Mouse (Mus musculus) kidney, embryonic 15.5 days (tissue): Measurements from ENCODE around the gene Opa3. TPM values are rescaled to one million over a fixed set of nuclear protein-coding genes. Genes with fewer than 3 reads are reported as not detected.
A peak's percentile ranks its signal among the peaks of the same experiment; 100 is the strongest.

ENCODE experiments used
- ATAC-seq: fragments of 200-750 bp; cut with Nextera tagmentation; replicated peaks from 2 replicates; pipeline ENCODE4 v1.8.0; 2017; ENCODE audit warnings: moderate TSS enrichment; ENCODE audit not compliant: low FRiP score
- H3K27ac ChIP-seq: fragments of 300-500 bp; sonication (generic); 2 replicates; pipeline ENCODE4 v1.5.1; 2015; ENCODE audit warnings: mild to moderate bottlenecking, inconsistent platforms
- H3K27me3 ChIP-seq: fragments of 300-500 bp; sonication (generic); 2 replicates; pipeline ENCODE4 v1.6.1; 2015; ENCODE audit warnings: inconsistent platforms
- H3K36me3 ChIP-seq: fragments of 300-500 bp; sonication (generic); 2 replicates; pipeline ENCODE4 v1.6.1; 2015; ENCODE audit warnings: inconsistent platforms
- H3K4me1 ChIP-seq: fragments of 300-500 bp; sonication (generic); 2 replicates; pipeline ENCODE4 v1.6.1; 2015; ENCODE audit warnings: inconsistent platforms
- H3K4me2 ChIP-seq: fragments of 300-500 bp; sonication (generic); 2 replicates; pipeline ENCODE4 v1.6.1; 2015; ENCODE audit warnings: moderate library complexity, mild to moderate bottlenecking, inconsistent platforms
- H3K4me3 ChIP-seq: fragments of 300-500 bp; sonication (generic); replicated peaks from 2 replicates; pipeline ENCODE4 v1.5.1; 2015; ENCODE audit warnings: mild to moderate bottlenecking, inconsistent platforms
- H3K9ac ChIP-seq: fragments of 300-500 bp; sonication (generic); 2 replicates; pipeline ENCODE4 v1.6.1; 2015; ENCODE audit warnings: mild to moderate bottlenecking, inconsistent platforms
- H3K9me3 ChIP-seq: fragments of 300-500 bp; sonication (generic); replicated peaks from 2 replicates; pipeline ENCODE4 v1.6.1; 2016; ENCODE audit warnings: inconsistent platforms
- WGBS: fragments of 180-500 bp; shearing (Covaris S2); methylation state at CpG from one replicate; pipeline ENCODE4 v1.1.7; 2015; ENCODE audit warnings: mixed read lengths; 5-methylcytosine and 5-hydroxymethylcytosine counted together
- polyA plus RNA-seq: library from polyadenylated mRNA; unstranded; fragments of >200 nt; fragmentation: Nextera tagmentation; extraction: Ambion mirVana; gene quantifications from 2 replicates; pipeline ENCODE4 v1.2.1, GENCODE M21; 2015

Opa3 gene
- polyA plus RNA-seq, 1 experiment from 2014 or later: 40.5 TPM

GRCm38 (mm10) chr7:19217944-19218343 is 10.2 kb upstream of the Opa3 start:
- Histone ChIP-seq H3K36me3 (no peaks in the 10 kb centered on the region), H3K4me1 (peaks cover 37% of the 10 kb centered on the region), H3K27me3 (no peaks in the 10 kb centered on the region), H3K4me2 (no peak overlapping the region), H3K9ac (no peak overlapping the region), H3K27ac (no peak overlapping the region), H3K9me3 (no peaks in the 10 kb centered on the region), H3K4me3 (no peak overlapping the region)
- WGBS: 18% methylated on average over 1 of the region's 3 CpGs
- ATAC-seq: 0 out of 2 replicates have a peak, but pooled peaks have one; percentile 9

- Histone ChIP-seq H3K4me3 (no peak overlapping the region), H3K27me3 (no peaks in the 10 kb centered on the region), H3K4me2 (no peak overlapping the region), H3K36me3 (peaks cover 10% of the 10 kb centered on the region; the same call in 1 of the 2 replicates), H3K9me3 (no peaks in the 10 kb centered on the region), H3K27ac (no peak overlapping the region), H3K9ac (no peak overlapping the region), H3K4me1 (peaks cover 20% of the 10 kb centered on the region)
- WGBS: 67% methylated on average over 3 of the region's 3 CpGs
- ATAC-seq: no peak
These were observed 8.1 kb upstream of the Opa3 start for GRCm38 (mm10) chr7:19220061-19220460.

GRCm38 (mm10) chr7:19222189-19222588 is 5.9 kb upstream of the Opa3 start:
- no peak overlapping the region for H3K4me3 ChIP-seq
- WGBS: 95% methylated on average over 16 of the region's 16 CpGs
- ATAC-seq: no peak

GRCm38 (mm10) chr7:19222875-19223274 is 5.3 kb upstream of the Opa3 start:
- WGBS: 84% methylated on average over 14 of the region's 14 CpGs
- no peak overlapping the region for H3K9ac ChIP-seq
- no peak for ATAC-seq

More at GRCm38 (mm10) chr7:19222189-19222588, 5.9 kb upstream of the Opa3 start:
- Histone ChIP-seq H3K27me3 (no peaks in the 10 kb centered on the region), H3K9ac (no peak overlapping the region), H3K27ac (no peak overlapping the region), H3K36me3 (peaks cover 15% of the 10 kb centered on the region; the same call in 1 of the 2 replicates), H3K9me3 (no peaks in the 10 kb centered on the region), H3K4me1 (peaks cover 16% of the 10 kb centered on the region), H3K4me2 (no peak overlapping the region)

GRCm38 (mm10) chr7:19224933-19225332 is 3.2 kb upstream of the Opa3 start:
- WGBS: 84% methylated on average over 4 of the region's 4 CpGs
- Histone ChIP-seq H3K27me3 (no peaks in the 10 kb centered on the region), H3K27ac (no peak overlapping the region), H3K36me3 (peaks cover 15% of the 10 kb centered on the region; the same call in 1 of the 2 replicates), H3K9ac (no peak overlapping the region), H3K4me3 (no peak overlapping the region), H3K4me2 (no peak overlapping the region), H3K9me3 (no peaks in the 10 kb centered on the region), H3K4me1 (peaks cover 20% of the 10 kb centered on the region)
- ATAC-seq: no peak

More at GRCm38 (mm10) chr7:19222875-19223274, 5.3 kb upstream of the Opa3 start:
- Histone ChIP-seq H3K4me3 (no peak overlapping the region), H3K27ac (no peak overlapping the region), H3K36me3 (peaks cover 15% of the 10 kb centered on the region; the same call in 1 of the 2 replicates), H3K9me3 (no peaks in the 10 kb centered on the region), H3K27me3 (no peaks in the 10 kb centered on the region), H3K4me1 (peaks cover 16% of the 10 kb centered on the region), H3K4me2 (no peak overlapping the region)

- WGBS: 17% methylated on average over 20 of the region's 20 CpGs
- ATAC-seq: peak; percentile 27
- H3K9me3 ChIP-seq: no peaks in the 10 kb centered on the region
These were observed 1.0 kb upstream of the Opa3 start for GRCm38 (mm10) chr7:19226817-19227797.

GRCm38 (mm10) chr7:19228793-19229148 is 637 bp downstream of the Opa3 start:
- H3K4me2 ChIP-seq: peak overlapping the region; percentile 87
- WGBS: under 1% methylated on average over 14 of the region's 14 CpGs

More at GRCm38 (mm10) chr7:19226817-19227797, 1.0 kb upstream of the Opa3 start:
- H3K27ac ChIP-seq: peak overlapping the region; percentile 100
- peaks cover 33% of the 10 kb centered on the region for H3K4me1 ChIP-seq
- H3K36me3 ChIP-seq: peaks cover 22% of the 10 kb centered on the region; the same call in 1 of the 2 replicates
- H3K4me3 ChIP-seq: peak overlapping the region; percentile 78
- H3K9ac ChIP-seq: peak overlapping the region; percentile 73
- no peaks in the 10 kb centered on the region for H3K27me3 ChIP-seq
- peak overlapping the region; percentile 87 for H3K4me2 ChIP-seq

GRCm38 (mm10) chr7:19229404-19229803 is 1.3 kb downstream of the Opa3 start:
- H3K4me2 ChIP-seq: peak overlapping the region; percentile 87
- H3K9ac ChIP-seq: peak overlapping the region; percentile 79
- ATAC-seq: no peak
- peak overlapping the region; percentile 100 for H3K27ac ChIP-seq
- H3K4me1 ChIP-seq: peaks cover 33% of the 10 kb centered on the region
- H3K9me3 ChIP-seq: no peaks in the 10 kb centered on the region
- H3K36me3 ChIP-seq: peaks cover 24% of the 10 kb centered on the region; the same call in 1 of the 2 replicates
- 30% methylated on average over 5 of the region's 5 CpGs for WGBS
- no peaks in the 10 kb centered on the region for H3K27me3 ChIP-seq
- peak overlapping the region; percentile 78 for H3K4me3 ChIP-seq

More at GRCm38 (mm10) chr7:19228793-19229148, 637 bp downstream of the Opa3 start:
- peak overlapping the region; percentile 78 for H3K4me3 ChIP-seq
- no peak for ATAC-seq
- H3K27ac ChIP-seq: peak overlapping the region; percentile 100
- H3K27me3 ChIP-seq: no peaks in the 10 kb centered on the region
- H3K36me3 ChIP-seq: peaks cover 25% of the 10 kb centered on the region; the same call in 1 of the 2 replicates
- no peaks in the 10 kb centered on the region for H3K9me3 ChIP-seq
- peak overlapping the region; percentile 79 for H3K9ac ChIP-seq
- peaks cover 33% of the 10 kb centered on the region for H3K4me1 ChIP-seq

GRCm38 (mm10) chr7:19230041-19230580 is 2.0 kb downstream of the Opa3 start:
- 90% methylated on average over 2 of the region's 2 CpGs for WGBS
- peak overlapping the region; percentile 87; the same call in 1 of the 2 replicates for H3K4me2 ChIP-seq
- peaks cover 18% of the 10 kb centered on the region; the same call in 1 of the 2 replicates for H3K36me3 ChIP-seq
- H3K27ac ChIP-seq: 0 out of 2 replicates have a peak overlapping the region, but pooled peaks have one; percentile 14
- H3K27me3 ChIP-seq: no peaks in the 10 kb centered on the region
- H3K4me3 ChIP-seq: peak overlapping the region; percentile 78; the same call in 1 of the 2 replicates
- H3K9ac ChIP-seq: 0 out of 2 replicates have a peak overlapping the region, but pooled peaks have one; percentile 15
- no peaks in the 10 kb centered on the region for H3K9me3 ChIP-seq
- no peak for ATAC-seq
- peaks cover 33% of the 10 kb centered on the region for H3K4me1 ChIP-seq

GRCm38 (mm10) chr7:19230899-19231298 is 2.8 kb downstream of the Opa3 start:
- Histone ChIP-seq H3K27me3 (no peaks in the 10 kb centered on the region), H3K9me3 (no peaks in the 10 kb centered on the region), H3K4me3 (no peak overlapping the region), H3K27ac (no peak overlapping the region), H3K9ac (no peak overlapping the region), H3K4me2 (no peak overlapping the region), H3K4me1 (peaks cover 33% of the 10 kb centered on the region), H3K36me3 (peaks cover 13% of the 10 kb centered on the region; the same call in 1 of the 2 replicates)
- WGBS: 95% methylated on average over 5 of the region's 5 CpGs
- no peak for ATAC-seq

GRCm38 (mm10) chr7:19231849-19232248 is 3.7 kb downstream of the Opa3 start:
- no peak overlapping the region for H3K4me3 ChIP-seq
- no peaks in the 10 kb centered on the region for H3K9me3 ChIP-seq
- peaks cover 13% of the 10 kb centered on the region; the same call in 1 of the 2 replicates for H3K36me3 ChIP-seq
- WGBS: 86% methylated on average over 3 of the region's 3 CpGs
- H3K27me3 ChIP-seq: no peaks in the 10 kb centered on the region
- H3K4me1 ChIP-seq: peaks cover 32% of the 10 kb centered on the region
- no peak overlapping the region for H3K4me2 ChIP-seq
- H3K9ac ChIP-seq: no peak overlapping the region
- no peak for ATAC-seq
- H3K27ac ChIP-seq: 0 out of 2 replicates have a peak overlapping the region, but pooled peaks have one; percentile 45
